ENCODE assay signal across 25 mouse cellular contexts in the genomic region with DNA sequence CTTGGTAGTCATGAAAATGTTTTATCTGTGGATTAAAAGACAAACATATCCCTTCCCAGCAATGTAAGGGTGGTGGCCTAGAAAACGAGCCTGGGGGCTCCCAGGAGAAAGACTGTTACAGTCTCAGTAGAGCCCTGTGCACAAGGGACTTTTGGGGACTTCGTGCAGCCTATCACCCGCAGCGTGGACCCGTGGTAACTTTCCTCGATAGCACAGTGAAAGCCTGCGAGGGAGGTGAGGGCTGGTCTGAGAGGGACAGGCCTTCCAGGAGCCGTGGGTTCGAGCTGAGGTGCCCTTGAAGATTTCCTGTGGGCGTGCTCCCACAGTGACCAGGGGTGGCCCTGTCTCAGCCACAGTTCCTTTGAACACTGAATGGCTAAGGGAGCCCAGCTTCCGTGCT. TPM values are rescaled to one million over a fixed set of nuclear protein-coding genes. Genes with fewer than 3 reads are reported as not detected.
"Had no signal": no experiment of that assay in that cellular context is flagged by ENCODE, and none has a peak within 500 bp of the region (broad histone marks: within the 10 kb centered on the region; RNA-seq: fewer than 3 reads in every experiment).

No protein-coding gene starts in this region.

- H3K27me3 ChIP-seq: heart, embryonic 13.5 days; heart, embryonic 15.5 days; hindbrain, embryonic 13.5 days; hindbrain, embryonic 15.5 days; kidney, embryonic 15.5 days; limb, embryonic 12.5 days; liver, embryonic 13.5 days had no signal

- H3K4me2 ChIP-seq: heart, embryonic 11.5 days; heart, embryonic 13.5 days; heart, embryonic 15.5 days; hindbrain, embryonic 13.5 days; hindbrain, embryonic 15.5 days; kidney, embryonic 15.5 days; limb, embryonic 12.5 days; liver, embryonic 11.5 days; liver, embryonic 13.5 days had no signal

- H3K4me3 ChIP-seq: heart, embryonic 13.5 days; heart, embryonic 15.5 days; hindbrain, embryonic 13.5 days; hindbrain, embryonic 15.5 days; kidney, embryonic 15.5 days; limb, embryonic 10.5 days; limb, embryonic 12.5 days; liver, embryonic 13.5 days had no signal

- DNase-seq: forebrain, postnatal 0 days; gastrocnemius, postnatal 10 days; gastrocnemius, postnatal 25 days; kidney, adult 11 months; kidney, adult 9 months; kidney, postnatal 14 days; kidney, postnatal 36 days; layer of hippocampus, adult 9-11 months; layer of hippocampus, postnatal 36 days; liver; liver, embryonic 13.5 days had no signal

- H3K36me3 ChIP-seq: heart, embryonic 15.5 days; liver, embryonic 13.5 days had no signal

- ATAC-seq: forebrain, postnatal 0 days; hindbrain, postnatal 0 days; intestine, embryonic 16.5 days had no signal

- H3K27ac ChIP-seq: heart, embryonic 13.5 days; heart, embryonic 15.5 days; hindbrain, embryonic 13.5 days; hindbrain, embryonic 15.5 days; hindbrain, postnatal 0 days; kidney, embryonic 15.5 days; kidney, postnatal 0 days; limb, embryonic 10.5 days; limb, embryonic 12.5 days; liver, embryonic 13.5 days had no signal

- H3K9ac ChIP-seq: forebrain, postnatal 0 days; heart, embryonic 13.5 days; heart, embryonic 15.5 days; hindbrain, embryonic 13.5 days; hindbrain, embryonic 15.5 days; kidney, embryonic 15.5 days; limb, embryonic 12.5 days; liver, embryonic 13.5 days had no signal

- H3K9me3 ChIP-seq: heart, embryonic 13.5 days; heart, embryonic 15.5 days; hindbrain, embryonic 13.5 days; hindbrain, embryonic 15.5 days; kidney, embryonic 15.5 days; limb, embryonic 10.5 days; limb, embryonic 12.5 days; liver, embryonic 13.5 days had no signal

RNA-seq across cellular contexts. Expression of a gene that starts 17.5 kb away (rescaled TPM):
- total RNA-seq: gastrocnemius, adult 18-20 months; hematopoietic stem cell, adult 5-6 weeks had no signal
- polyA plus RNA-seq: kidney, postnatal 0 days; limb, embryonic 10.5 days; limb, embryonic 12.5 days had no signal
